Mouse (Mus musculus): ENCODE measurements around the gene Itgav. TPM values are rescaled to one million over a fixed set of nuclear protein-coding genes. Genes with fewer than 3 reads are reported as not detected.
"Not testable (repeated sequence)": the region's sequence is repeated elsewhere in the genome, so short reads cannot be mapped to it uniquely, and the experiment has no call there.

Itgav gene
- total and polyA plus RNA-seq, 2 experiments from 2014 or later = 22.6 to 27.7 TPM

- Histone ChIP-seq H3K9me3 (ENCODE audit: low read length) (no peaks in the 10 kb centered on the region), H3K4me2 (ENCODE audit: low read depth) (no peak overlapping the region), H3K27ac (ENCODE audit: low read depth, low read length) (no peak overlapping the region), H3K9ac (no peak overlapping the region), H3K4me1 (ENCODE audit: insufficient read depth) (no peaks in the 10 kb centered on the region), H3K27me3 (ENCODE audit: insufficient read depth, low read length) (no peaks in the 10 kb centered on the region), H3K36me3 (ENCODE audit: insufficient read depth) (no peaks in the 10 kb centered on the region), H3K4me3 (ENCODE audit: low read depth, low read length) (no peak overlapping the region)
- ATAC-seq = no peak
- WGBS = 85% methylated on average over 11 of the region's 11 CpGs
- TF ChIP-seq CTCF (IDR thresholded peaks at IDR 0.05; ENCODE audit: low read depth) = no peak
- DNase-seq = no peak
These were observed 28.6 kb upstream of the Itgav start for GRCm38 (mm10) chr2:83695345-83696247.

- no peak for ATAC-seq
- H3K9me3 ChIP-seq (ENCODE audit: low read length) = no peaks in the 10 kb centered on the region
- H3K27me3 ChIP-seq (ENCODE audit: insufficient read depth, low read length) = no peaks in the 10 kb centered on the region
- H3K9ac ChIP-seq = no peak overlapping the region
- H3K4me1 ChIP-seq (ENCODE audit: insufficient read depth) = no peaks in the 10 kb centered on the region
- no peaks in the 10 kb centered on the region for H3K36me3 ChIP-seq (ENCODE audit: insufficient read depth)
- H3K4me2 ChIP-seq (ENCODE audit: low read depth) = no peak overlapping the region
- 0 out of 2 replicates have a peak, but pooled peaks have one; percentile 9 for TF ChIP-seq CTCF (IDR thresholded peaks at IDR 0.05; ENCODE audit: low read depth)
- H3K27ac ChIP-seq (ENCODE audit: low read depth, low read length) = no peak overlapping the region
- 74% methylated on average over 1 of the region's 1 CpGs for WGBS
- no peak for DNase-seq
- H3K4me3 ChIP-seq (ENCODE audit: low read depth, low read length) = no peak overlapping the region
These were observed 25.7 kb upstream of the Itgav start for GRCm38 (mm10) chr2:83698484-83698883.

DNA sequence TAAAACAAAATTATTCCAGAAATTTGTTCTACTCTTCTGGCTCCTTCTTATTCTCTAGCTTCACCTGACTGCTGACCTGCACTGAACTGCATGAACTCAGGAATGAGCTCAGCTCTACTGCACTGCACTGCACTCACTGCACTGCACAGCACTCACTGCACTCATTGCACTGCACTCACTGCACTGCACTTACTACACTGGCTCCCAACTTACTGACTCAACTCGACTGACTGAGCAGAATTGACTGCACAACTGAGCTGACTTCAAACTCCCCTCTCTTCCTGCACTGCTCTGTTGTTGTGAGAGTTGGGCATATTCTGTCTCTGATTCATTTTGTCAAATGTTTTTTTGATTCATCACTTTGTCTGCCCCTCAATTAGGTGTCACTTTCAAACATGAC, 24.9 kb upstream of the Itgav start:
- 68% methylated on average over 1 of the region's 1 CpGs for WGBS
- TF ChIP-seq CTCF (IDR thresholded peaks at IDR 0.05; ENCODE audit: low read depth) = no peak
- H3K9me3 ChIP-seq (ENCODE audit: low read length) = no peaks in the 10 kb centered on the region

DNA sequence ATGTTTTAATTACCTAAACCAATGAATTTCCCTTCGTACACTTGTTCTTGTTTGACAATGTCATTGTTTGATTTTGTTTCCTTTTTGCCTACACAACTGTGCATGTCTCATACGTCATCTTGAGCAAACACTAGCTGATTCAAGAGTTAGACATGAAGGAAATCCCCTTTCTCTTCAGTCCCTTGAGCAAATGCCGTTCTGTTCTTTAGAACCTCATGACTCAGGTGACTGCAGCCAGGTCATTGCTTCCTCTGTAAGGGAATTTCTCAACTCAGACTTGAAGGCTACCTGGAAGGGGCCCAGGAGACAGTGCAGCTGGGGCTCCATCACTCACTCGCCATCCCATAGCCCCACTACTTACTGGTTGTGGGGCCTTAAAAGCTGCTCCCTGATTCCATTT, 23.5 kb upstream of the Itgav start:
- Histone ChIP-seq H3K9ac (no peak overlapping the region), H3K9me3 (ENCODE audit: low read length) (no peaks in the 10 kb centered on the region), H3K4me2 (ENCODE audit: low read depth) (no peak overlapping the region), H3K4me1 (ENCODE audit: insufficient read depth) (no peaks in the 10 kb centered on the region), H3K27me3 (ENCODE audit: insufficient read depth, low read length) (no peaks in the 10 kb centered on the region), H3K27ac (ENCODE audit: low read depth, low read length) (no peak overlapping the region), H3K36me3 (ENCODE audit: insufficient read depth) (no peaks in the 10 kb centered on the region), H3K4me3 (ENCODE audit: low read depth, low read length) (no peak overlapping the region)
- 84% methylated on average over 4 of the region's 4 CpGs for WGBS
- ATAC-seq = no peak
- TF ChIP-seq CTCF (IDR thresholded peaks at IDR 0.05; ENCODE audit: low read depth) = no peak
- DNase-seq = no peak

More for the DNA sequence above, 24.9 kb upstream of the Itgav start:
- Histone ChIP-seq H3K36me3 (ENCODE audit: insufficient read depth) (no peaks in the 10 kb centered on the region), H3K9ac (no peak overlapping the region), H3K4me3 (ENCODE audit: low read depth, low read length) (no peak overlapping the region), H3K27ac (ENCODE audit: low read depth, low read length) (no peak overlapping the region), H3K4me2 (ENCODE audit: low read depth) (no peak overlapping the region), H3K4me1 (ENCODE audit: insufficient read depth) (no peaks in the 10 kb centered on the region), H3K27me3 (ENCODE audit: insufficient read depth, low read length) (no peaks in the 10 kb centered on the region)
- no peak for DNase-seq
- no peak for ATAC-seq

DNA sequence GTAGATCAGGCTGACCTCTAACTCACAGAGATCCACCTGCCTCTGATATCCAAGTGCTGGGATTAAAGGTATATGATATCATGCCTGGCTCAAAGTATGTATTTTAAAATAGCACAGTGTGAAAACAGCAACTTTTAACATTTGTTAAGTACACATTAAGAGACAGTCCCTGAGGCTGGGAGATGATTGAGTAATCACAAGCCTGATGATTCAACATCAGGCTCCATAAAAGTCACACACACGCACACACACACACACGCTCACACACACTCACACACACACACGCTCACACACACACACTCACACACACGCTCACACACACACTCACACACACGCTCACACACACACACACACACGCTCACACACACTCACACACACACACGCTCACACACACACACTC, 21.8 kb upstream of the Itgav start:
- no peak overlapping the region for H3K27ac ChIP-seq (ENCODE audit: low read depth, low read length)
- TF ChIP-seq CTCF (IDR thresholded peaks at IDR 0.05; ENCODE audit: low read depth) = no peak
- H3K9ac ChIP-seq = no peak overlapping the region
- no peak overlapping the region for H3K4me2 ChIP-seq (ENCODE audit: low read depth)
- no peaks in the 10 kb centered on the region for H3K9me3 ChIP-seq (ENCODE audit: low read length)
- 96% methylated on average over 7 of the region's 7 CpGs for WGBS
- no peak overlapping the region for H3K4me3 ChIP-seq (ENCODE audit: low read depth, low read length)
- H3K4me1 ChIP-seq (ENCODE audit: insufficient read depth) = no peaks in the 10 kb centered on the region
- no peaks in the 10 kb centered on the region for H3K27me3 ChIP-seq (ENCODE audit: insufficient read depth, low read length)
- ATAC-seq (no peak), DNase-seq (no peak)
- H3K36me3 ChIP-seq (ENCODE audit: insufficient read depth) = no peaks in the 10 kb centered on the region

- ATAC-seq = no peak
- no peak for TF ChIP-seq CTCF (IDR thresholded peaks at IDR 0.05; ENCODE audit: low read depth)
- no peak overlapping the region for H3K4me2 ChIP-seq (ENCODE audit: low read depth)
- H3K27me3 ChIP-seq (ENCODE audit: insufficient read depth, low read length) = no peaks in the 10 kb centered on the region
- no peak overlapping the region for H3K9ac ChIP-seq
- no peaks in the 10 kb centered on the region for H3K4me1 ChIP-seq (ENCODE audit: insufficient read depth)
- no peak overlapping the region for H3K4me3 ChIP-seq (ENCODE audit: low read depth, low read length)
- no peaks in the 10 kb centered on the region for H3K36me3 ChIP-seq (ENCODE audit: insufficient read depth)
- no peak for DNase-seq
- no peaks in the 10 kb centered on the region for H3K9me3 ChIP-seq (ENCODE audit: low read length)
- 89% methylated on average over 9 of the region's 9 CpGs for WGBS
- no peak overlapping the region for H3K27ac ChIP-seq (ENCODE audit: low read depth, low read length)
These were observed 18.5 kb upstream of the Itgav start for GRCm38 (mm10) chr2:83705580-83706158.

DNA sequence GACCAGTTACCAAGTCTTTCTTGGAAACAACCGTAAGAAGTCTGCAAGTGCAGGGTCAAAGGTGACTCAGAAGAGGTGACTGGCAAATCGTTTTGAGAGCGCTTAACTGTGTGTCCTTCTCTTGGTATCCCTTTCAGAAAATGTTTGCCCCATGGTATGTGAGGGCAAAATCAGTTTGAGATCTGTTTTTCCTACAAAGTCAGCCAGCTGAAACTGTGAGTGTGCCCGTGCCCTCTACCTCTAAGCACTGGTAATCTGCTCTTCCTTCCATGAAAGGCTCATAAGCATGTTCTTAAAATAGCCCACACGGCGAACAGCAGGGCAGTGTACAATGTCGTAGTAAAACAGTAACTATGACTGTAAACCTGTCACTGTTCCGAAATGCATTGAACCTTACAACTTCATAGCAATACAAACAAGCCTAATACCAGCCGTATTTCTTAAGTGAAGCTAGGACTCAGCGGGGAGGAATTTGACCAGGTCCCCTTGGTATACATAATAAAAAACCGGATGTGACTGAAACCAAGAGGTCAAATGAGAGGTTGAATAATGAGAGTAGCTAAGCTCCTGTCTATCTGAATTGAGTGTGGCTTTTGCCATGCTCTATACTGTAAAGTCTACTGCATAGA, 14.2 kb upstream of the Itgav start:
- no peak for TF ChIP-seq CTCF (IDR thresholded peaks at IDR 0.05; ENCODE audit: low read depth)
- Histone ChIP-seq H3K4me1 (ENCODE audit: insufficient read depth) (no peaks in the 10 kb centered on the region), H3K9ac (no peak overlapping the region), H3K4me2 (ENCODE audit: low read depth) (no peak overlapping the region), H3K36me3 (ENCODE audit: insufficient read depth) (no peaks in the 10 kb centered on the region), H3K27ac (ENCODE audit: low read depth, low read length) (no peak overlapping the region), H3K27me3 (ENCODE audit: insufficient read depth, low read length) (no peaks in the 10 kb centered on the region), H3K9me3 (ENCODE audit: low read length) (no peaks in the 10 kb centered on the region), H3K4me3 (ENCODE audit: low read depth, low read length) (no peak overlapping the region)
- DNase-seq = no peak
- 81% methylated on average over 11 of the region's 11 CpGs for WGBS
- ATAC-seq = no peak

GRCm38 (mm10) chr2:83713281-83713680, 10.9 kb upstream of the Itgav start:
- DNase-seq; H3K36me3 ChIP-seq (ENCODE audit: insufficient read depth); H3K4me1 ChIP-seq (ENCODE audit: insufficient read depth); H3K4me2 ChIP-seq (ENCODE audit: low read depth); H3K4me3 ChIP-seq (ENCODE audit: low read depth, low read length); H3K27me3 ChIP-seq (ENCODE audit: insufficient read depth, low read length); H3K9me3 ChIP-seq (ENCODE audit: low read length); H3K27ac ChIP-seq (ENCODE audit: low read depth, low read length); ATAC-seq; H3K9ac ChIP-seq: not testable (repeated sequence)
- WGBS = 77% methylated on average over 7 of the region's 7 CpGs
